Mouse (Mus musculus) embryo, embryonic 10 days (tissue): ENCODE data around the gene Taf1b.
"Not testable (repeated sequence)": the region's sequence is repeated elsewhere in the genome, so short reads cannot be mapped to it uniquely, and the experiment has no call there.

ENCODE experiments used
- DNase-seq: peaks from one replicate; pipeline ENCODE4 v3.0.0-alpha.2; 2015; ENCODE audit warnings: low spot score

Gene Taf1b

GRCm38 (mm10) chr12:24498150-24498840 lies at the start of gene Taf1b:
TSS of gene Taf1b (plus strand) at chr12:24498359.
- DNase-seq: peak; percentile 81

- DNase-seq: no peak
These were observed 37.8 kb upstream of the Taf1b start for GRCm38 (mm10) chr12:24460406-24460805.

- DNase-seq: not testable (repeated sequence)
These were observed 36.0 kb upstream of the Taf1b start for GRCm38 (mm10) chr12:24462121-24462520.

GRCm38 (mm10) chr12:24463490-24463889 lies 34.7 kb upstream of the Taf1b start:
- DNase-seq: not testable (repeated sequence)

GRCm38 (mm10) chr12:24468966-24469365 lies 29.2 kb upstream of the Taf1b start:
- no peak for DNase-seq

GRCm38 (mm10) chr12:24470943-24471342 lies 27.2 kb upstream of the Taf1b start:
- peak; percentile 77 for DNase-seq

GRCm38 (mm10) chr12:24473221-24473620 lies 24.9 kb upstream of the Taf1b start:
- no peak for DNase-seq

GRCm38 (mm10) chr12:24484930-24485329 lies 13.2 kb upstream of the Taf1b start:
- no peak for DNase-seq

GRCm38 (mm10) chr12:24486882-24487281 lies 11.3 kb upstream of the Taf1b start:
- no peak for DNase-seq

- DNase-seq: not testable (repeated sequence)
These were observed 5.7 kb upstream of the Taf1b start for GRCm38 (mm10) chr12:24492507-24492906.

GRCm38 (mm10) chr12:24493011-24493410 lies 5.1 kb upstream of the Taf1b start:
- DNase-seq: no peak

GRCm38 (mm10) chr12:24493412-24493811 lies 4.7 kb upstream of the Taf1b start:
- no peak for DNase-seq

- not testable (repeated sequence) for DNase-seq
These were observed 3.4 kb upstream of the Taf1b start for GRCm38 (mm10) chr12:24494791-24495190.

GRCm38 (mm10) chr12:24498841-24499485 lies 804 bp downstream of the Taf1b start:
- not testable (repeated sequence) for DNase-seq

- DNase-seq: no peak
These were observed 19.0 kb downstream of the Taf1b start for GRCm38 (mm10) chr12:24517118-24517517.

GRCm38 (mm10) chr12:24521076-24521475 lies 22.9 kb downstream of the Taf1b start:
- no peak for DNase-seq

- DNase-seq: not testable (repeated sequence)
These were observed 26.9 kb downstream of the Taf1b start for GRCm38 (mm10) chr12:24525065-24525464.

GRCm38 (mm10) chr12:24536390-24536789 lies 38.2 kb downstream of the Taf1b start:
- DNase-seq: no peak

GRCm38 (mm10) chr12:24537201-24537600 lies 39.0 kb downstream of the Taf1b start:
- DNase-seq: no peak

- DNase-seq: no peak
These were observed 39.8 kb downstream of the Taf1b start for GRCm38 (mm10) chr12:24537965-24538364.

- DNase-seq: no peak
These were observed 43.4 kb downstream of the Taf1b start for GRCm38 (mm10) chr12:24541426-24542154.

GRCm38 (mm10) chr12:24547686-24548085 lies 49.5 kb downstream of the Taf1b start:
- DNase-seq: no peak

- no peak for DNase-seq
These were observed 50.7 kb downstream of the Taf1b start for GRCm38 (mm10) chr12:24548885-24549284.
